Mouse (Mus musculus): Measurements from ENCODE around the gene Dapk2.

Gene Dapk2

GRCm38 (mm10) chr9:66307341-66307740, 149.3 kb downstream of the Dapk2 start:
- no peak for DNase-seq (ENCODE audit: low spot score in 2 of 2)

- no peak for DNase-seq (ENCODE audit: low spot score in 2 of 2)
These were observed 150.7 kb downstream of the Dapk2 start for GRCm38 (mm10) chr9:66308741-66309140.

DNA sequence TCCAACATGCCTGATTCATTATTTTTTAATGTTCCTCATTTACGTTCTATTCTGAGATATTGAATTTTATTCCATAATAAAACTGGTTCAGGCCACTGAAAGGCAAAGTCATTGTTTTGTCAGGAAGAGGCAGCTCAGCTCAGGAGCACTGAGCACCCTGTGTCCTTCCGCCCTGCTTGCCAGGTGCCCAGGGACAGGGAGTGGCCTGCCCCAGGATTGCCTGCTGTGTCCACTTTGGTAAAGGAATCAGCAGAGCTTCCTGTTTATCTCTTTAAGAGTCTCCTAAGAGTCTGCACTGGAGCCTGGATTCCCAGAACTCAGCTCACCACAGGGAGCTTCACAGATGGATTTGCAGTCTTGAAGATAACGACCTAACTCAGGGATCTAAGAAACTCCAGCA, 153.4 kb downstream of the Dapk2 start:
- DNase-seq (ENCODE audit: low spot score in 2 of 2): no peak

DNA sequence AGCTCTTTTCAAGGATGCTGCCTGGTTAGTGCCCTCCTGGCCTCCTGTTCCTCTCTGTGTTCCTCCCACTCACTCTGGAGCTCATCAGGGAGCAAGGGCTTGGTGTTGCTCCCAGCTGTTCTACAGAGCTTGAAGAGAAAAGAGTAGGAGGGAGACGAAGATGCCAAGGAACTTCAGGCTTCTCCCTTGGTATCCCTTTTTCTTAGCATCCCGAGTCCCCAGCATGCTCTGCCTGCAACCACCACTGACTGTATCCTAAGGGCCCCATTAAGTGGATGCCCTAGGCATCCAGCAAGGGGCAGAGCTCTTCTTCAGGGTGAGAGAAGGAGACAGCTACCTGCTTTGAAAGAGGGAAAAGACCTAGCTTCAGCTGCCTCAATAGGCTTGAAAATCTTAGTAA, 158.6 kb downstream of the Dapk2 start:
- DNase-seq (ENCODE audit: low spot score in 2 of 2): no peak
